Mouse (Mus musculus): Measurements from ENCODE around the gene Tas1r3.

DNA sequence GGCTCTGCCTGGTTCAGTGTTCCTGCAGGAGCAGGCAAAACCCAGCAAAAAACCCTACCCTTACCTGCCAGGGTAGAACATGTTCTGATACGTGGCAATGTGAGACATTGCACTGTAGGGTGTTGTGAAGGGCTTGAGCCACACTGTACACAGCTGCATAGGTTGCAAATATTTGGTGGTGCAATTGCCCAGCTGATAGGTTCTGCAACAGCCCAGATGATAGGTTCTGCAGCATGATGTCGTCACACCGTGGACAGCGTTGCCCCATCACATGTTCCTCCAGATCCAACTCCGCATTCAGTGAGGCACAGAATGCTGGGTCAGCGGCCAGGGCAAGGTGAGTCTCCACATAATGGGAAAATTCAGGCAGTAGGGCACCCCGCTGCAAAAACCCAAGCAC is 1.4 kb downstream of the Tas1r3 start:
- TF ChIP-seq CTCF (IDR thresholded peaks at IDR 0.05; ENCODE audit: control insufficient read depth, insufficient read depth, insufficient read length) (no peak), USF1 (IDR thresholded peaks at IDR 0.05; ENCODE audit: low read depth) (no peak), MYOG (IDR thresholded peaks at IDR 0.05; ENCODE audit: control insufficient read depth, extremely low read depth, insufficient read length) (no peak)
